Mouse (Mus musculus) left cerebral cortex, postnatal 14 days (tissue): Measurements from ENCODE around the gene Nxnl1. TPM values are rescaled to one million over a fixed set of nuclear protein-coding genes. Genes with fewer than 3 reads are reported as not detected.
A peak's percentile ranks its signal among the peaks of the same experiment; 100 is the strongest.
"Not testable (repeated sequence)": the region's sequence is repeated elsewhere in the genome, so short reads cannot be mapped to it uniquely, and the experiment has no call there.

Source experiments
- DNase-seq, 2 experiments: peaks; one replicate each; pipeline ENCODE4 v3.0.0; 2021 to 2022; ENCODE audit warnings: low spot score in 2 of 2, mixed read lengths in 1 of 2
- intact Hi-C: fragments of 180-260 bp; cut with DNase I; formaldehyde crosslinking; loops from one replicate; pipeline ENCODE4 v1.15.1; 2025
- total RNA-seq, 2 experiments: library from RNA; stranded (reverse); gene quantifications; 2 replicates each; pipeline ENCODE4 v1.2.3; 2021

Gene Nxnl1
- total RNA-seq, 2 experiments from 2014 or later = 0.15 TPM; not detected in 1

DNA sequence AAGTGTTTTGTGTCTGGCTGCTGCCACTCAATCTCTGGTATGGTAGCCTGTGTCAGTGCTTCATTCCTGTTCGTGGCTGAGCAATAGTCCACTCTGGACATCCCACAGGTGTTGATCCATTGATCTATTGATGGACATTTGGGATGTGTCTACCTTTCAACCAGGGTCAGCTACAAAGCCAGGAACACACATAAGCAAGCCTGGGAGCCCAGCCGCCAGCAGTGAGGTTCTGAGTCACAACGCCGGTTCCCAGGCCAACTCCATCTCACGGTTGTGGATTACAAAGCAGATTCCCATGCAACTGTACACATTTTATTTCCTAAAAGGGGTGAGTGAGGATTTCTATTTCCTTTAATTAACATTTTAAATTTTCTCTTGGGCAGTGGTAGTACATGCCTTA, 5.6 kb downstream of the Nxnl1 start:
- no peak for DNase-seq
- intact Hi-C loops = loop anchor here (2.0 kb wide), 1 partner anchor 100 kb away; no protein-coding TSS in a partner anchor

DNA sequence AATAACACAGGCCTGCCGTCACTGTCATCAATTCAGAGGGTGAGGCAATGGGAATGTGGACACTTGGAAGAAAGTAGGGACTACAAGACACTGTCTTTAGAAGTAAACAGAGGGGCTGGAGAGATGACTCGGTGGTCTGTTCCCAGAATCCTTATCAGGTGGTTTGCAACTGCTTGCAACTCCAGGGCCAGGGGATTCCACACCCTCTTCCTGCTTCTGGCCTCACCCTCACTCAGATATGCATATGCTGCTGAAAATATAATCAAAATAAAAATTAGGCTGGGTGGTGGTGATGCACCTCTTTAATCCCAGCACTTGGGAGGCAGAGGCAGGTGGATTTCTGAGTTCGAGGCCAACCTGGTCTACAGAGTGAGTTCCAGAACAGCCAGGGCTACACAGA, 6.3 kb downstream of the Nxnl1 start:
- intact Hi-C loops = loop anchor here (2.0 kb wide), 1 partner anchor 101 kb away; no protein-coding TSS in a partner anchor
- no peak for DNase-seq

DNA sequence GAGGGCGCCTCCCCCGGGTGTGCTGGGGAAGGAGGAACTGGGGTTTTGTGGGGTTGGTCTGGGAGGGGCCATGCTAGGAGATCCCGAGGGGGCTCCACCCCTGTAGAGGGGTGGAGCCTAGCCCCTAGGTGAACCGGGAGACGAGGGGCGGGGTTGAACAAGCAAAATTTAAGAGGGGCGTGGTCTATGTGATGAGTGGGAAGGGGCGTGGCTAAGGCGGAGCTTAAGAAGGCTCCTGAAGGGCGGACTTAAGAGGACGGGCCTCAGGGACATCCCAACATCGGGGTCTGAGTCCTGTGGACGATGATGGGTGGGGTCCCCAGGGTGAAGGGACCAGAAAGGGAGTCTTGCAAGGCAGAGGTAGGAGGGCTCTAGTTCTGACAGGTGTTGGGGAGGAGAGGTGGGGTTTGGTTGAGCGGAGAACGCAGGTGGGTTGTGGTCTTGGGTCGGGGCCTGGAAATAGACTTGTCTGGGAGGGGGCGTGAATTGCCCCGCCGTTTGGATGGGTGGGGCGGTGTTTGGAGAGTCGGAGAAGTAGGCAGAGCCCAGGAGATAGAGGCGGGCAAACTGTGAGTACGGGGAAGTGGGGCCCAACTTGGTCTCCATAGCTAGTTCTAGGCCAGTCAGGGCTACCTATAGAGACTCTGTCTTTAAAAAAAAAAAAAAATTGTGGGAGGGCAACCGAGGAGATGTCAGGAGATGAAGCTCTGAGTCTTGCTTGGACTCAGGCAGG, 7.3 kb downstream of the Nxnl1 start:
- intact Hi-C loops = no loop called here

DNA sequence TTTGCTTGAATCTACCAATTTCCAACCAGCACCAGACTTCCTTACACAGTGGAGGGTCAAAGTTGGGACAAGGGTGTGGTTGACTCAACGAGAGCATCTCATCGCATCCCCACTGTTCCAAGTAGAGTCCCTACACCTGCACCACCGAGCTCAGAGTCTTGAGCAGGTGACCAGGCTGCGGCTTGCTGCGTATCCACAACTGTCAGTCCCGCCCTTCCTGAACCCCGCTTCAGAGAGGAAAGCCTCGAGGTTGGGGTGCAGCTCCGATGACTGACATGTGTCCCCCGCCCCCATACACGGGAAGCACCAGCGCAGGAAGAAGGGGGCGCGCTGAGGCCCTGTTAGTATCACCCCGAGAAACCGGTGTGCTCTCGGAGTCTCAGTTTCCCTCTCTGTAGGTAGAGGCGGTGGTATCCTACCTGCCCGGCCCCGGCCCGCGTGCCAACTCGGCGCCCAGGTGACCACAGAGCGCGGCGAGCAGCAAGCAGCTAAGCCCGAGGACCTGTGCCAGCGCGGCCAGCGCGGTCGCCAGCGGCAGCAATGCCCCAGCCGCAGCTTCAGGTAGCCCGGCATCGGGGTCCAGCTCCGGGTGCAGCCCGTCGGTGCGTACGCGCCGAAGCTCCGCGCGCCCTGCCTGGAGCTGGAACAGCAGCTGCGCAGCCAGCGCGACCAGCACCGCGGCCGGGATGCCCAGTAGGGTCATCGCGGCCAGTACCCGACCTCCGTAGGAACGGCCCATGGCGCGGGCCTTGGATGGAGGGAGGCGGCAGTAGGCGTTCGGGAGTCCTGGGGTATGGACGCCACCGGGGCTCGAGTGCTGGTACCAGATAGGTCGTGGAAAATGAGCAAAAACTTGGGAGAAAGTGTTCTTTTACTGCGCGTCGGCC, 8.1 kb downstream of the Nxnl1 start, which contains the start of gene Tmem221:
Tmem221 (minus strand) TSS at position 801 of the 887 bp plus-strand sequence.
- intact Hi-C loops = no loop called here
- no peak for DNase-seq

More for the DNA sequence above, 7.3 kb downstream of the Nxnl1 start:
- DNase-seq = no peak

GRCm38 (mm10) chr8:71554644-71555043, 11.8 kb downstream of the Nxnl1 start:
- DNase-seq = no peak
- intact Hi-C loops = no loop called here

GRCm38 (mm10) chr8:71554001-71554400, 12.4 kb downstream of the Nxnl1 start:
- intact Hi-C loops = no loop called here
- DNase-seq = no peak

DNA sequence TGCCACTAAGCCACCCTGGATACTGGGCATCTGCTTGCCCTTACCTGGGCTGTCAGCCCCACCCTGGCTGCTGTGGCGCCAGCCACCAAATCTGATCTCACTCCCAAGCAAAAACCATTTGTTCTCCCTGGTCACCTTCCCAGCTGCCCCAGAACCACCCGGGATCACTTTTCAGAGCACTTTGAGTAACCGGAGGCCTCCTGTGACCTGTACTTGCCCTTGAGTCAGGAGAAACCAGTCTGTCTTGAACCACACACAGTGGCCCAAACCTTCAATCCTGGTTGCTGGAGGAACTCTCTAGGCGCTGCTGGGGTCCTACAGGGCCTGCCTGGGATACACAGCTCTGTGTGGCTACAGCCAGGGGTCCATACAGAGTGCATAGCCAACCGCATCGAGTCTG, 13.6 kb downstream of the Nxnl1 start:
- intact Hi-C loops = no loop called here
- no peak for DNase-seq

DNA sequence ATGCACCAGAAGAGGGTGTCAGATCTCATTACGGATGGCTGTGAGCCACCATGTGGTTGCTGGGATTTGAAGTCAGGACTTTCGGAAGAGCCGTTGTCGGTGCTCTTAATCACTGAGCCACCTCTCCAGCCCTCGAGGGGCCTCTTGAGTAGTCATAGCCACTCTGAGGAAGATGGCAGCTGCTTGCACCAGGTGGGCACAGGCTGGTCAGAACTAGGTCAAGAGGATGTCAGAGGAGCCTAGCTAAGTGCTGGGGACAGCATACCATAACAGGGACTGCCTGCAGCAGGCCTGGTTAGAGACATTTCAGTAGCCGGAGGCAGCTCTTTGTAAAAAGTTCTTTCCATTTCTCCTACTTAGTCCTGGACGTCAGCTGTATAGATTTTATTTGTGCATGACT, 15.6 kb downstream of the Nxnl1 start:
- DNase-seq = no peak
- intact Hi-C loops = no loop called here

GRCm38 (mm10) chr8:71547590-71547989, 18.8 kb downstream of the Nxnl1 start:
- no peak for DNase-seq
- intact Hi-C loops = no loop called here

DNA sequence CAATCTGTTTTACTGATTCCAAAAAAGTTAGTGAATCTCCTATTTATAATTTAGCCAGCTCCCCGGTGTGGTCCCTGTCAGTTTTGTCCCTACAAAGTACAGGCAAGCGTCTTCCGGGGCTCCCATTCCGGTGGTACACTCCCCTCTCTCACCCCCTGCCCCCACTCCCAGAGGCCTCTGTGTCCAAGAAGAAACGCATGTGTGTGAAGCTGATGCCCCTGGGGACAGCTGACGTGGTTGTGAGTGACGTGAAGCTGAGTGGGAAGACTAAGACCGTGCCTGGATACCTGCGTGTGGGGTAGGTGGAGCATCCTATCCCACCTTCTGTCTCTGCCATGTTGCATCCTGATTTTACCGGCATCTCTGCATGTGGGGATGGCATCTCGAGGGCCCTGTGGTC, 21.3 kb downstream of the Nxnl1 start:
- intact Hi-C loops = no loop called here
- no peak for DNase-seq

DNA sequence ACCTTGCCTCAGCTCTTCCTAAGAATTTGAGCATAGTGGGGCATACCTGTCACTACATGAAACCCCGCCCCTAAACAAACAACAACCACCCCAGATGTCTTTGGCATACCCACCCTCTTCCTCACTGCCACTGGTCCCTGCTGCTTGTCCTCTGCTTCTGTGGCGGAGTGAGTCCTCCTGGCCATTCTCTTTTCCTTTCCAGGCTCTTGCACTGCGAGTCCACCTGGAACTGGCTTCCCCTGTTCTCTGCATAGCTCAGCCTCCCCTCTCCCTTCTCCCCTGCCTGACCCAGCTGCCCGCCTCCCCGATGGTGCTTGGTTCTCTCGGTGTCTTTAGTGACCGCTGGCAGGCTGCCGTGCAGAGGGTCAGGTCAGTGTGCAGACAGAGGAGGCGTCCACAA, 22.6 kb downstream of the Nxnl1 start:
- no peak for DNase-seq
- intact Hi-C loops = no loop called here

DNA sequence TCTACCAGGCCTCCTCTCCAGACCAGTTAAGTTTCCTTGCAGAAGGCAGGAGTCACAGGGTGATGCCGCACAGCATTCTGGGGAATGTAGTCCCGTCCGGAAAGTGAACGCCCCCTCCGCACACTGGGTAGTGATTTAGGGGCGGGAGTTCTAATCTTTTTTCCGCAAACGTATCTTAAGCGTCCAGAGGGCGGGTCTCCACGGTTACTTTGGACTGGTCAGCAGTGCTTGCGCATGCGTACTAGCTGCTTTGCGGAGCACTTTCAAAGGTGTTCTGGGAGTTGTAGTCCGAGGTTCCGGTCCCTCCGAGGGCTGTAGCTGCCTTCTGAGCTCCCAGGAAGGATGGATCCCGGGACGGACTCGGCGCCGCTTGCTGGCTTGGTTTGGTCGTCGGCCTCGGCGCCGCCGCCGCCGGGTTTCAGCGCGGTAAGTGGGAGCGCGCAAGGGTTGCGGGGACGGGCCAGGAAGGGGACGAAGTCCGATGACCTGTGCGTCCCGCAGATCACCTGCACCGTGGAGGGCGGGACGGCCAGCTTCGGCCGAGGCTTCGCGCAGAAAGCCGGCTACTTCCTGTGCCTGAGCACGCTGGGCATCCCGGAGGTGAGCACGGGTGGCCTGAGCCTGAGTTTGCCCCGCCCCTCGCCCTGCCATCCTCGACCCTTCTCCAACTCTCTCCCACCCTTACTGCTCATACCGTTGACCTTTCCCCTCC, 23.6 kb downstream of the Nxnl1 start, which contains the start of gene Mvb12a:
Mvb12a (plus strand) TSS at position 291 of the 712 bp plus-strand sequence.
- DNase-seq = peak; percentile 97 to 99
- intact Hi-C loops = no loop called here

- intact Hi-C loops = no loop called here
- peak; percentile 48 to 57 for DNase-seq
These were observed 29.2 kb downstream of the Nxnl1 start, which contains the start of gene Bst2 for GRCm38 (mm10) chr8:71537028-71537867. Bst2 (minus strand) TSS chr8:71537456.

GRCm38 (mm10) chr8:71535663-71536062, 30.7 kb downstream of the Nxnl1 start:
- intact Hi-C loops = no loop called here
- DNase-seq = no peak

DNA sequence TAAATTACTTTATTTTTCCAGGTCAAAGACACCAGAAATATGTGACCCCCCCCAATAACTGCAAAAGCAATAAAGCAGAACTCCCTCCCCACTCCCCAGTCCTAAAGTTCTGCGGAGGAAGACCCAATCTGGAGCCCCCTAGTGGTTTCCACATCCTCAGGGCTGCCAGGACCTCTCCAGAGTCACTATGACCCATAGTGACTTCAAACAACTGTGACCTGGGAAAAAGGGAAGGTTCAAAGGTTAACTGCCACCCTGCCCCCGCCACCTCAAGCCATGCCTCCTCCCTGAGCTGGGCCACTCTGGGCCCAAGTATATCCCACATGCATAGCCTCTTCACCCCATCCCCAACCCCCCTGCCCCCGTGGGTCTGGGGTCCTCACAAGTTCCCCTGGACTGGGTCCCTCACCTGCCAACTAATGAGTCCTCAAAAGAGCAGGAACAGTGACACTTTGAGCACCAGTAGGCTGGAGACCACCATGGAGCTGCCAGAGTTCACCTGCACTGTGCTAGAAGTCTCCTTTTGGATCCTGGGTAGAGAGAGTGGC, 32.1 kb downstream of the Nxnl1 start:
- DNase-seq = no peak
- intact Hi-C loops = no loop called here

- intact Hi-C loops = not testable (repeated sequence)
- peak; percentile 35 to 52 for DNase-seq
These were observed 35.5 kb downstream of the Nxnl1 start for GRCm38 (mm10) chr8:71530735-71531467.

GRCm38 (mm10) chr8:71528362-71529073, 37.9 kb downstream of the Nxnl1 start:
- DNase-seq = no peak
- intact Hi-C loops = no loop called here
